Mouse (Mus musculus) megakaryocyte, embryonic 14.5 days (primary cell): ENCODE results near the gene Olfr524. TPM values are rescaled to one million over a fixed set of nuclear protein-coding genes. Genes with fewer than 3 reads are reported as not detected.

Experiments used
- H3K27me3 ChIP-seq: replicated peaks from 2 replicates; pipeline ENCODE3; 2012; ENCODE audit warnings: inconsistent platforms
- H3K36me3 ChIP-seq: replicated peaks from 2 replicates; pipeline ENCODE3; 2012; ENCODE audit warnings: low read length, inconsistent platforms, mixed read lengths
- H3K4me1 ChIP-seq: 2 replicates; pipeline ENCODE4 v1.6.1; 2012; ENCODE audit warnings: inconsistent platforms
- H3K4me3 ChIP-seq: replicated peaks from 2 replicates; pipeline ENCODE3; 2012; ENCODE audit warnings: moderate library complexity, mild to moderate bottlenecking, inconsistent platforms
- H3K9me3 ChIP-seq: 2 replicates; pipeline ENCODE4 v1.6.1; 2012; ENCODE audit warnings: inconsistent platforms
- FLI1 ChIP-seq: IDR thresholded peaks from 2 replicates; pipeline ENCODE4 v1.6.1; 2012; ENCODE audit warnings: low read length, inconsistent platforms, mixed read lengths
- GATA1 ChIP-seq: IDR thresholded peaks from 3 replicates; pipeline ENCODE4 v1.6.1; 2012; ENCODE audit warnings: mixed read lengths, low read length, inconsistent platforms, borderline replicate concordance
- polyA plus RNA-seq: library from polyadenylated mRNA; stranded (reverse); fragments of >175 nt; gene quantifications from 2 replicates; pipeline ENCODE4 v1.2.3, GENCODE M21; 2012; ENCODE audit warnings: low replicate concordance; ENCODE audit not compliant: insufficient read depth

Olfr524 gene
- polyA plus RNA-seq, 1 experiment = not detected

DNA sequence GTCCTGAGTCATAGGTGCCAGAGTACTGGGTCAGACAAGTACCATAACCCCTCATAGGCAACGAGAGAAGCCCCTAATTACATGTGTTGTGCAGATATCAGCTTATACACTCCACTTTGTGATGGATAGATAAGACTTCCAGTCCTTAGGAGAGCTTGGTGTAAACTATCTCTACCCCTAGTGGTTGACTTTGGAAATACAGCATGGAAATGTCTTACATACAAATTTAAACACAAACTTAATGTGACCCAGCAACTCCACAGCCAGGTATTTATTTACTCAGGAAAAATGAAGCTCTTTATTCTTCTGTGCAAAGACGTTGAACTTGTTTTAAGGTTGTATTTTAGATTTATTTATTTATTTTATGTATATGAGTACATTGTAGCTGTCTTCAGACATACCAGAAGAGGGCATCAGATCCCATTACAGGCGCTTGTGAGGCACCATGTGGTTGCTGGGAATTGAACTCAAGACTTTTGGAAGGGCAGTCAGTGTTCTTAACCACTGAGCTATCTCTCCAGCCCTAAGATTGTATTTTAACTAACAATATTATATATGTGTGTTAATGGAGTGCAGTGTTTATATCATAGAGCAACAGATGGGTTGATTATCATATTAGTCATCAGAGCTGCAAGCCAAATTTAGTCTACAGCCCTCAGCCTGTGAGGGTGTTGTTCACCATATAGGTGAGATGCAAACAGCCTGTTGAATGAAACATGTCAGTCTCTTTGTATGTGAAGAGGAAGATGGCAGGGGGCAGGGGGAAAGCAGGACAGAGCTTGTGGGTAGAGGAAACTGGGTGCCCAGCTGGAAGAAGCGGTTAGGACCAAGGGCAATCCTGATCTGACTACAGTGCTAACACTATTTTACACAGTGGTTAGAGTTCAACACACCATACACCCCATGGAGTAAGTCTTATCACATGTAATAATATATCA lies 17.1 kb downstream of the Olfr524 start:
- TF ChIP-seq FLI1 = no peak
- no peak for TF ChIP-seq GATA1
- Histone ChIP-seq H3K4me3 (no peak overlapping the region), H3K27me3 (peaks cover 26% of the 10 kb centered on the region), H3K36me3 (no peaks in the 10 kb centered on the region), H3K9me3 (no peaks in the 10 kb centered on the region), H3K4me1 (peaks cover 3% of the 10 kb centered on the region; the same call in 1 of the 2 replicates)

DNA sequence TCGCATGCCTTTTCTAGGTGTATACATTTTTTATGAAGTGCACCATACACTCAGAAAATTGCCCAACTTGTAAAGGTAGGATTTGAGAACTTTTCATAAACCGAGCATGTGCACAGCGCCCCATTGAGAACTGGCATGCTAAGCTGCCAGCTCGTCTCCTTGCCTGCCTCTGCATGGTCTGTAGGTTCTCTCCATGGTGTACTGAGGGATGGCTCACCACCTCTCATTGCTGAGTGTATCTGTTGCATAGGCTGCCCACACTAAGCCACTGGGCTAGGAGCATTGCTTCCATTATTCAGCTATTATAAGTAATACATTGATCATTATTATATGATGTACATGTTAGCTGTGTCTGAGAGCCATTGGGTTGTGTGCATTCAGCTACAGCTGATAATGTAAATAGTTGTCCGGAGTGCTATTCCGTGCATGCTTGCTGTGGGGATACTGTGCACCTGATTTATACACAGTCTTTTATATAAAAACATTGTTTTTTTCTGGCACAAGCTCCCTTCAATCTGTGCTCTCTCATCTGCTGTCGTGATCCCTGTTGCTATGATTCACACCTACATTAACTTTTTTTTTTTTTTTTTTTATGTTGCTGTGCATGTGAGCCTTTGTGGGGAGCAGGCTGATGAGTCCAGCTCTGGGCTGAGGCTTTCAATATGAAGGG lies 17.9 kb downstream of the Olfr524 start:
- TF ChIP-seq GATA1 (no peak), FLI1 (no peak)
- Histone ChIP-seq H3K9me3 (no peaks in the 10 kb centered on the region), H3K4me3 (no peak overlapping the region), H3K4me1 (peaks cover 3% of the 10 kb centered on the region; the same call in 1 of the 2 replicates), H3K27me3 (peaks cover 24% of the 10 kb centered on the region), H3K36me3 (no peaks in the 10 kb centered on the region)

- no peak overlapping the region for H3K4me3 ChIP-seq
- H3K36me3 ChIP-seq = no peaks in the 10 kb centered on the region
- peaks cover 3% of the 10 kb centered on the region; the same call in 1 of the 2 replicates for H3K4me1 ChIP-seq
- no peaks in the 10 kb centered on the region for H3K9me3 ChIP-seq
- H3K27me3 ChIP-seq = peaks cover 22% of the 10 kb centered on the region
- TF ChIP-seq GATA1 (no peak), FLI1 (no peak)
These were observed 18.8 kb downstream of the Olfr524 start for GRCm38 (mm10) chr7:140186646-140187620.

- Histone ChIP-seq H3K4me3 (no peak overlapping the region), H3K36me3 (no peaks in the 10 kb centered on the region), H3K27me3 (peaks cover 19% of the 10 kb centered on the region), H3K4me1 (no peaks in the 10 kb centered on the region; the same call in 1 of the 2 replicates), H3K9me3 (no peaks in the 10 kb centered on the region)
- no peak for TF ChIP-seq GATA1
- no peak for TF ChIP-seq FLI1
These were observed 21.6 kb downstream of the Olfr524 start for GRCm38 (mm10) chr7:140184206-140184605.

GRCm38 (mm10) chr7:140180692-140181091 lies 25.1 kb downstream of the Olfr524 start:
- Histone ChIP-seq H3K27me3 (peaks cover 39% of the 10 kb centered on the region), H3K9me3 (no peaks in the 10 kb centered on the region)

GRCm38 (mm10) chr7:140179176-140179575 lies 26.6 kb downstream of the Olfr524 start:
- no peaks in the 10 kb centered on the region for H3K9me3 ChIP-seq
- no peaks in the 10 kb centered on the region for H3K4me1 ChIP-seq
- H3K4me3 ChIP-seq = no peak overlapping the region
- H3K36me3 ChIP-seq = no peaks in the 10 kb centered on the region
- peaks cover 44% of the 10 kb centered on the region for H3K27me3 ChIP-seq
- TF ChIP-seq FLI1 (no peak), GATA1 (no peak)

More at GRCm38 (mm10) chr7:140180692-140181091, 25.1 kb downstream of the Olfr524 start:
- no peak for TF ChIP-seq GATA1
- Histone ChIP-seq H3K36me3 (no peaks in the 10 kb centered on the region), H3K4me3 (no peak overlapping the region), H3K4me1 (no peaks in the 10 kb centered on the region)

DNA sequence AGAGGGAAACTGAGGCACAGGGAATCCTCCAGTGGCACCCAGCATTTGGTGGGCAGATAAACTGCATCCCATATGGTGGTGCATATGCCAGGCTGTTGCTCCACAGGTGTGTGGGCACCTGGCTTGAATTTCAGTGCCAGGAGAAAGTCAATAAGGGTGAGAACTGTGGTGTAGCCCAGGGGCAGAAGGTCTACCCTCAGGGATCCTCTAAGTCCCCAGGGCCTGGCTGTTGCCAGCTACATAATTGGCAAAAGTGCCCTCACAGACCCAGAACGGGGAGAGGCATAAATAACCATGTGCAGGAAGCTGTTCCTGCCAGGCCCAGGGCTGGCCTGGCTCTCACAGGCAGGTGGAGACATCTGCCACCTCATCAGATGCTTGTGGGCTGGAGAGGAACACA lies 32.8 kb downstream of the Olfr524 start, which contains the start of gene Olfr523:
TSS of gene Olfr523 (plus strand) at position 282 of the 400 bp plus-strand sequence.
- Histone ChIP-seq H3K27me3 (peaks cover 50% of the 10 kb centered on the region), H3K36me3 (no peaks in the 10 kb centered on the region), H3K9me3 (peaks cover 11% of the 10 kb centered on the region), H3K4me3 (no peak within 1 kb of the TSS), H3K4me1 (no peaks in the 10 kb centered on the region)
- no peak for TF ChIP-seq GATA1
- TF ChIP-seq FLI1 = no peak

GRCm38 (mm10) chr7:140170863-140171262 lies 34.9 kb downstream of the Olfr524 start:
- Histone ChIP-seq H3K9me3 (peaks cover 21% of the 10 kb centered on the region), H3K4me1 (no peaks in the 10 kb centered on the region), H3K4me3 (no peak overlapping the region)

GRCm38 (mm10) chr7:140169386-140169785 lies 36.4 kb downstream of the Olfr524 start:
- Histone ChIP-seq H3K36me3 (no peaks in the 10 kb centered on the region), H3K4me1 (0 out of 2 replicates have a peak, but pooled peaks cover 1% of the 10 kb centered on the region), H3K27me3 (peaks cover 29% of the 10 kb centered on the region), H3K9me3 (peaks cover 21% of the 10 kb centered on the region), H3K4me3 (no peak overlapping the region)
- TF ChIP-seq GATA1 = no peak
- TF ChIP-seq FLI1 = no peak

More at GRCm38 (mm10) chr7:140170863-140171262, 34.9 kb downstream of the Olfr524 start:
- Histone ChIP-seq H3K36me3 (no peaks in the 10 kb centered on the region), H3K27me3 (peaks cover 34% of the 10 kb centered on the region)
- TF ChIP-seq FLI1 = no peak
- no peak for TF ChIP-seq GATA1
